Mouse (Mus musculus) layer of hippocampus, adult 8-10 months (tissue): ENCODE measurements around the gene Dlk2. TPM values are rescaled to one million over a fixed set of nuclear protein-coding genes. Genes with fewer than 3 reads are reported as not detected.
A peak's percentile ranks its signal among the peaks of the same experiment; 100 is the strongest.

Experiments used
- DNase-seq, 2 experiments: peaks; one replicate each; pipeline ENCODE4 v3.0.0; 2022; ENCODE audit warnings: low spot score in 2 of 2
- total RNA-seq, 4 experiments: library from RNA; stranded (reverse); gene quantifications; 2 replicates each; pipeline ENCODE4 v1.2.4; 2022

Dlk2 gene
- 10 to 100 TPM; 41.3 to 51.6 (median 41.8) TPM for total RNA-seq

GRCm38 (mm10) chr17:46297364-46298219, at the start of gene Dlk2:
Gene Dlk2 (plus strand): TSS chr17:46297421.
- peak in 1 of 2 experiments; percentile 55 for DNase-seq

- DNase-seq, result peak; percentile 94 to 95
Observed at GRCm38 (mm10) chr17:46247512-46248188, 49.6 kb upstream of the Dlk2 start, which contains the start of the genes Polr1c and Yipf3. Gene Polr1c (minus strand): TSS chr17:46248054. Gene Yipf3 (plus strand): TSS chr17:46248080.

GRCm38 (mm10) chr17:46248189-46248522, 49.1 kb upstream of the Dlk2 start:
- no peak for DNase-seq

GRCm38 (mm10) chr17:46251174-46251573, 46.0 kb upstream of the Dlk2 start:
- no peak for DNase-seq

- DNase-seq, result peak in 1 of 2 experiments; percentile 52
Observed at GRCm38 (mm10) chr17:46252571-46253451, 44.4 kb upstream of the Dlk2 start.

GRCm38 (mm10) chr17:46253452-46254084, 43.7 kb upstream of the Dlk2 start, which contains the start of gene Lrrc73:
Gene Lrrc73 (plus strand): TSS chr17:46253531.
- peak; percentile 88 to 91 for DNase-seq

- DNase-seq, result no peak
Observed at GRCm38 (mm10) chr17:46254106-46254505, 43.1 kb upstream of the Dlk2 start.

GRCm38 (mm10) chr17:46255147-46255546, 42.1 kb upstream of the Dlk2 start:
- no peak for DNase-seq

GRCm38 (mm10) chr17:46258279-46259053, 38.8 kb upstream of the Dlk2 start:
- no peak for DNase-seq

GRCm38 (mm10) chr17:46259675-46260074, 37.5 kb upstream of the Dlk2 start:
- no peak for DNase-seq

GRCm38 (mm10) chr17:46262201-46262694, 35.0 kb upstream of the Dlk2 start:
- no peak for DNase-seq

- no peak for DNase-seq
Observed at GRCm38 (mm10) chr17:46265502-46265901, 31.7 kb upstream of the Dlk2 start.

- peak; percentile 76 to 88 for DNase-seq
Observed at GRCm38 (mm10) chr17:46265918-46266618, 31.2 kb upstream of the Dlk2 start.

- no peak for DNase-seq
Observed at GRCm38 (mm10) chr17:46266986-46267385, 30.2 kb upstream of the Dlk2 start.

- DNase-seq, result no peak
Observed at GRCm38 (mm10) chr17:46267511-46267910, 29.7 kb upstream of the Dlk2 start.

- DNase-seq, result no peak
Observed at GRCm38 (mm10) chr17:46268026-46268720, 29.0 kb upstream of the Dlk2 start.

GRCm38 (mm10) chr17:46269771-46270534, 27.3 kb upstream of the Dlk2 start:
- DNase-seq, result no peak

GRCm38 (mm10) chr17:46272058-46272457, 25.2 kb upstream of the Dlk2 start:
- DNase-seq, result no peak
